Mouse (Mus musculus): Measurements from ENCODE around the gene Arhgap17. TPM values are rescaled to one million over a fixed set of nuclear protein-coding genes. Genes with fewer than 3 reads are reported as not detected.

The Arhgap17 gene
- 19.9 and 25.8 TPM in 2 replicates for polyA plus RNA-seq (2015; fragmentation: Nextera tagmentation; extraction: Ambion mirVana)

DNA sequence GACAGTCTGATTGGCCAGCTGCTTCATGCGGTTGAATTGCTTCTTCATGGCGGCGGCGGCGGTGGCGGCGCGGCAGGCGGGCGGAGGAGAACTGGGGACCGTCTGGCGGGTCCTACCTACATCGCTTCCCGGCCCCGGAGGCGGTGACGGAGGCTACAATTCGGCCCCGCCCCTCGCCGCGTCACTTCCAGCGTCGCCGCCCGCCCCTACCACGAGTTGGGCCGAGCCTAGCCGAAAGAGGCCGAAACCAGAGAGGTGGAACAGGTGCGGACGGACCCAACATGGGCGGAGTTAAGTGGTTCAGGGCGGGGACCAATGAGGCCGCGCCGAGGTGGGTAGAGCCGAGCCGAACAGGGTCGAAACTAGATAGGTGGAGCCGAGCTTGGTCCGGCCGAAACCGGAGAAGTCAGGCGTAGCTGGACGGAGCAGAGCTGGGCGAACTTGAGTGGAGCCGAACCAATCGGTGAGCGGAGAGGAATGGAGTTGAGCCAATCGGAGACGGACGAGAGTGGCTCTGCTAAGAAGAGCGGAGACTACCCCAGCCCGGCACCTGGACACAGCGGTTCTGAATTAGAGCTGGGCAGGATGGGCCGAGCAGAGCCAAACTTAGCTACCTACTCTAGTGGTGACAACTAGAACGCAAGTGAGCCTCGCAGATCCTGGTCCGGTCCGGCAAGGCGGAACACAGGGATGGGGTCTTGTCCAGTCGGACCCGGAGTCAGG is at the start of gene Arhgap17, which contains the start of gene Lcmt1:
Gene Arhgap17 (minus strand): TSS at position 157 of the 723 bp plus-strand sequence.
Gene Lcmt1 (plus strand): TSS at position 26 of the 723 bp plus-strand sequence.

Other genes starting within 250 kb of the Arhgap17 start
- 36.4 and 49.1 TPM in 2 replicates for gene Tnrc6a, start 246.0 kb downstream of the Arhgap17 start, polyA plus RNA-seq (2015; fragmentation: Nextera tagmentation; extraction: Ambion mirVana)
- gene Slc5a11, start 155.1 kb downstream of the Arhgap17 start, polyA plus RNA-seq (2015; fragmentation: Nextera tagmentation; extraction: Ambion mirVana): 0.15 and 0.28 TPM in 2 replicates
- gene Lcmt1, start 131 bp downstream of the Arhgap17 start, polyA plus RNA-seq (2015; fragmentation: Nextera tagmentation; extraction: Ambion mirVana): 40.7 and 43.2 TPM in 2 replicates
- gene Aqp8, start 92.4 kb upstream of the Arhgap17 start, polyA plus RNA-seq (2015; fragmentation: Nextera tagmentation; extraction: Ambion mirVana): 0.23 and 0.30 TPM in 2 replicates
- gene Zkscan2, start 130.5 kb upstream of the Arhgap17 start, polyA plus RNA-seq (2015; fragmentation: Nextera tagmentation; extraction: Ambion mirVana): 1.1 and 1.6 TPM in 2 replicates